Mouse (Mus musculus): ENCODE data around the gene Thsd7a.

DNA sequence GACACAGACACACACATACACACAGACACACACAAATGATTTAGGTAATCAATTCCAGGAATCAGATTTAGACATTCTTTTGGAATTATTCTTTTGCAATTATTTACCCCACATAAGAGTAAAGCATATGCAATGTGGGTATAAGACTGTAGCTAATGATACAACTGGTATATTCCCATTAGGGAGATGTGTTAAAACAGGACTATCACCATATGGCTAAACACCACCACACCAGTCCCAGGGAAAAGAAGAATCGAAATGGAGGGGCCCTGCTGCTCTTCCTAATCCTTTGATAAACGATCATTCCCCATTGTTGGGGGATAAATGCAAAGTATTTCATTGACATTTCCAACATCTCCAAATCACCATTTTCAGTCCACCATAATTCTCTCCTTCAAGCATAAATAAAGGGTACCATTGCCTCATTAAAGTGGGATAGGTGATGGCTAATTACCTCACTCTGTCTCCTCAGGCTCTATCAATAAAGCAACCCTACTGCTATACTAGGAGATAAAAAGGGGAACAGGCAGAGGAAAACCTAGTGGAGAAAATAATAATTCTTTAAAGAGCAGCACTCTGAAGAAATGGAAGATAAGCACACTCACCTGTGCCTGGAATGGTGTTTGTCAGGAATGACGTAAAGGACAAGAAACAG lies 400.0 kb downstream of the Thsd7a start:
- TF ChIP-seq CHD2 (IDR thresholded peaks at IDR 0.05; ENCODE audit: low read depth, low read length) (no peak), MAFK (IDR thresholded peaks at IDR 0.05; ENCODE audit: insufficient read depth, low read depth, low read length) (no peak), HCFC1 (IDR thresholded peaks at IDR 0.05; ENCODE audit: borderline replicate concordance, insufficient read depth, low read length) (no peak)

All from ES-E14 (cell line).